Mouse (Mus musculus) liver, postnatal 0 days (tissue): ENCODE data around the gene Acer3. TPM values are rescaled to one million over a fixed set of nuclear protein-coding genes. Genes with fewer than 3 reads are reported as not detected.

Experiments used
- ATAC-seq: fragments of 200-750 bp; cut with Nextera tagmentation; 2 replicates; pipeline ENCODE4 v1.8.0; 2017; ENCODE audit warnings: mild to moderate bottlenecking, moderate library complexity
- DNase-seq: peaks from one replicate; pipeline ENCODE4 v3.0.0-alpha.2; 2016
- H3K27ac ChIP-seq: fragments of 300-500 bp; sonication (generic); 2 replicates; pipeline ENCODE4 v1.5.1; 2014; ENCODE audit warnings: antibody characterized with exemption, moderate library complexity, mild to moderate bottlenecking, low read depth
- H3K27me3 ChIP-seq: fragments of 300-500 bp; sonication (generic); 2 replicates; pipeline ENCODE4 v1.6.1; 2014; ENCODE audit warnings: low read length, control low read depth, mixed read lengths; ENCODE audit not compliant: insufficient read depth
- H3K36me3 ChIP-seq: fragments of 300-500 bp; sonication (generic); replicated peaks from 2 replicates; pipeline ENCODE4 v1.6.1; 2014; ENCODE audit warnings: mild to moderate bottlenecking, control low read depth, low read length, moderate library complexity, mixed read lengths; ENCODE audit not compliant: insufficient read depth
- H3K4me1 ChIP-seq: fragments of 300-500 bp; sonication (generic); 2 replicates; pipeline ENCODE4 v1.6.1; 2014; ENCODE audit warnings: antibody characterized with exemption, mild to moderate bottlenecking, control low read depth; ENCODE audit not compliant: insufficient read depth
- H3K4me2 ChIP-seq: fragments of 300-500 bp; sonication (generic); 2 replicates; pipeline ENCODE4 v1.6.1; 2014; ENCODE audit warnings: low read depth, mild to moderate bottlenecking, low read length, moderate library complexity, mixed read lengths
- H3K4me3 ChIP-seq: fragments of 300-500 bp; sonication (generic); 2 replicates; pipeline ENCODE4 v1.5.1; 2014; ENCODE audit warnings: low read depth, low read length
- H3K9ac ChIP-seq: fragments of 300-500 bp; sonication (generic); replicated peaks from 2 replicates; pipeline ENCODE4 v1.6.1; 2014; ENCODE audit warnings: mild to moderate bottlenecking, moderate library complexity
- H3K9me3 ChIP-seq: fragments of 300-500 bp; sonication (generic); 2 replicates; pipeline ENCODE4 v1.6.1; 2016; ENCODE audit warnings: mild to moderate bottlenecking, control low read depth, low read length, mixed read lengths
- CTCF ChIP-seq: sonication (generic); IDR thresholded peaks from 2 replicates; pipeline ENCODE4 v1.5.1; 2016; ENCODE audit warnings: antibody characterized with exemption, low read depth
- EP300 ChIP-seq: IDR thresholded peaks from 2 replicates; pipeline ENCODE4 v1.6.1; 2016; ENCODE audit warnings: antibody characterized with exemption, low read depth, mild to moderate bottlenecking
- WGBS: fragments of 180-500 bp; shearing (Covaris S2); extraction: QIAGEN DNeasy Blood & Tissue Kit; methylation state at CpG from one replicate; pipeline ENCODE4 v1.1.7; 2014; ENCODE audit not compliant: insufficient replicate concordance; 5-methylcytosine and 5-hydroxymethylcytosine counted together
- polyA plus RNA-seq: library from polyadenylated mRNA; unstranded; fragments of >200 nt; fragmentation: Nextera tagmentation; extraction: Ambion mirVana; gene quantifications from 2 replicates; pipeline ENCODE4 v1.2.1, GENCODE M21; 2015

Acer3 gene
- polyA plus RNA-seq, 1 experiment from 2014 or later = 18.7 TPM

DNA sequence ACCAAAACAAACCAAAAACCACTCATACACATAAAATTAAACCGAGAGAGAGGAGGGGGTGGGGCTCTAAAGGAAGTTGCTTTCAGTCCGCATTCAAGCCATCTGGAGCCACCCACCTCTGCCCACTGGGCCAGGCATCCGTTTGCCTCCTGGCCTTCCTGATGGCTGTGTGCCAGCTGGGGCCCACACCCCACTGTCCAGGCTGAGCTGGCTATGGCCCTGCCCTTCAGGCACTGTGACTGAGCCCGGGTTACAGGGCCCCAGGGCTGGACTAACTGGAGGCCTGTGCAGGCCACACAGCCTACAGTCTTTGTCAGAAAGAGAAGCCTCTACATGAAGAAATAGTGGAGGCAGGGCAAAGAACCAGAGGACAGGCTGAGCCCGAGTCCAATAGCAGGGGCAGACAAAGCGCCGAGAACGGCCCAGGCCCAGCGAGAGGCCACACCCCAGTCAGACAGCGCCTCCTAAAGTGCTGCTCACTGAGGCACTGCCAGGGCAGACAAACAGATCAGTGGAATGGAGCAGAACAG lies 155.9 kb downstream of the Acer3 start:
- Histone ChIP-seq H3K4me1 (peaks cover 42% of the 10 kb centered on the region), H3K9me3 (no peaks in the 10 kb centered on the region), H3K4me2 (peak overlapping the region; percentile 55), H3K27ac (peak overlapping the region; percentile 76), H3K4me3 (no peak overlapping the region), H3K27me3 (no peaks in the 10 kb centered on the region), H3K9ac (peak overlapping the region; percentile 60), H3K36me3 (no peaks in the 10 kb centered on the region)
- TF ChIP-seq CTCF (peak; percentile 63), EP300 (no peak)
- WGBS = 33% methylated on average over 10 of the region's 10 CpGs
- DNase-seq (peak; percentile 59), ATAC-seq (peak; percentile 66)

DNA sequence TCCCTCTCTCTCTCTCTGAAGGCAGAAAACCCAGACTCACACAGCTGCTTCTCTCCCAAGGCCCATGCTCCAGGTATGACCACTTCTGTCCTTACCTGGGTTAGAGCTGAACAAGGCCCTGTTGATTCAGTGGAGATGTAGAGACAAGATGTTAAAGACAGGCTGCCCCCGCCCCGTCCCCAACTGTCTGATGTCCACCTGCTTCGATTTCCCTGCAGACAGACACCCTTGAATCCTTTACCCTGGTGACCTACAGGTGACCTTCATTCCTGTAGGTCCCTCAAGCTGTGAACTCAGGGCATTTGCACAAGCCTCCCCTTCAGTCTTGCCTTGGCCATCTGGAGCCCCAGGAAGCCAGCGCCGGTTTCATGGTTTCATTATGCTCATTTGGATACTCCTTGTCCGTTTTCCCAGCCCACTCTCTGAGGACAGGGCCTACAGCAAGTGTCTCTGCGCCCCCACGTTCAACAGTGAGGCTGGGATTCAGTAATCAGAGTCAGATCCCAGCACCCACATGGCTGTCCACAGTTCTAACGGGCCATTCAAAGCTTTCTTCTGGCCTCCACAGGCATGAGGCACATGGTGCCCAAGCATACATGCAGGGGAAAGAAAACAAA lies 156.5 kb downstream of the Acer3 start:
- Histone ChIP-seq H3K9ac (peak overlapping the region; percentile 60; the same call in 1 of the 2 replicates), H3K36me3 (no peaks in the 10 kb centered on the region), H3K27me3 (no peaks in the 10 kb centered on the region), H3K9me3 (no peaks in the 10 kb centered on the region), H3K27ac (peak overlapping the region; percentile 76), H3K4me1 (peaks cover 42% of the 10 kb centered on the region), H3K4me2 (peak overlapping the region; percentile 55), H3K4me3 (no peak overlapping the region)
- no peak for TF ChIP-seq CTCF
- TF ChIP-seq EP300 = no peak
- 71% methylated on average over 9 of the region's 9 CpGs for WGBS
- ATAC-seq (no peak), DNase-seq (no peak)

DNA sequence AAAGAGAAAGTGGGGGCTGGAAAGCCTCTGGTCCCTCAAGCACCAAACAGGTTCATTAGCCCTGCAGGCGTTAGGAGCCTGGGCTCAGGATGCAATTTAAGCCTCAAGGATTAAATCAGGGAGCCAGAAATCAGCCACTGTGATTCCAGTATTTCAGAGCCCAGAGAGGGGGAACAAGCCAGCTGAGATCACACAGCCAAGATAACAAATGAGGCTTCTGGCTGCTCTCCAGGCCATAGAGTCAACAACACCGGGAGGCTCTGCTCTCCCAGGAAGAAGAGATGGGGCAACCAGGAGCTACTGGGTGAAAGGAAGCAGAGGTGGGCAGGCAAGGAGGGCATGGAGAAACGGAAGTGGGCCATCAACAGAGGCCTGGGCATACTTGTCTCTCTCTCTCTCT lies 157.3 kb downstream of the Acer3 start:
- Histone ChIP-seq H3K27me3 (no peaks in the 10 kb centered on the region), H3K9ac (0 out of 2 replicates have a peak overlapping the region, but pooled peaks have one; percentile 26), H3K9me3 (no peaks in the 10 kb centered on the region), H3K4me2 (no peak overlapping the region), H3K4me3 (no peak overlapping the region), H3K4me1 (peaks cover 42% of the 10 kb centered on the region), H3K27ac (no peak overlapping the region), H3K36me3 (no peaks in the 10 kb centered on the region)
- peak; percentile 45; the same call in 1 of the 2 replicates for ATAC-seq
- TF ChIP-seq CTCF (no peak), EP300 (no peak)
- peak; percentile 61 for DNase-seq
- WGBS = 31% methylated on average over 3 of the region's 3 CpGs

DNA sequence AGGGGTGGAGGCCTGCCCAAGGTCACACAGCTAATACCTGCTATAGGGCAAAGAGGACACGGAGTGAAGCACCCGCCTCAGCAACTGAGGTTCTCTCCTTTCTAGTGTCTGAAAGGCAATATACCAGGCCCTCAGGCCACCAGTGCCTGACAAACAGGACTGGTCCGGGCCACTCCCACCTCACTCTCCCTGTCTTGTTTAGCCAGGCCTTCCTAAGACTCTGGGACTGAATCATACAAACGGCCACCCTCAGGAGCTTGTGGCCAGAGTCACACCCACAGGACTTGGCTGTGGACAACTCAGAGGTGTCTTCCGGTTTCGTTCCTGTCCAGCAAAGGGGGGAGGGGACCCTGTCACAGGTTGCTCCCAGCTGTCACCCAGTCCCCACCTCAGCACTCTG lies 158.8 kb downstream of the Acer3 start:
- no peak overlapping the region for H3K4me3 ChIP-seq
- peaks cover 51% of the 10 kb centered on the region for H3K4me1 ChIP-seq
- WGBS = 64% methylated on average over 6 of the region's 6 CpGs
- TF ChIP-seq EP300 (no peak), CTCF (no peak)
- no peaks in the 10 kb centered on the region for H3K27me3 ChIP-seq
- no peaks in the 10 kb centered on the region for H3K36me3 ChIP-seq
- H3K27ac ChIP-seq = no peak overlapping the region
- no peak overlapping the region for H3K4me2 ChIP-seq
- H3K9ac ChIP-seq = peak overlapping the region; percentile 8; the same call in 1 of the 2 replicates
- DNase-seq (no peak), ATAC-seq (no peak)
- H3K9me3 ChIP-seq = no peaks in the 10 kb centered on the region

DNA sequence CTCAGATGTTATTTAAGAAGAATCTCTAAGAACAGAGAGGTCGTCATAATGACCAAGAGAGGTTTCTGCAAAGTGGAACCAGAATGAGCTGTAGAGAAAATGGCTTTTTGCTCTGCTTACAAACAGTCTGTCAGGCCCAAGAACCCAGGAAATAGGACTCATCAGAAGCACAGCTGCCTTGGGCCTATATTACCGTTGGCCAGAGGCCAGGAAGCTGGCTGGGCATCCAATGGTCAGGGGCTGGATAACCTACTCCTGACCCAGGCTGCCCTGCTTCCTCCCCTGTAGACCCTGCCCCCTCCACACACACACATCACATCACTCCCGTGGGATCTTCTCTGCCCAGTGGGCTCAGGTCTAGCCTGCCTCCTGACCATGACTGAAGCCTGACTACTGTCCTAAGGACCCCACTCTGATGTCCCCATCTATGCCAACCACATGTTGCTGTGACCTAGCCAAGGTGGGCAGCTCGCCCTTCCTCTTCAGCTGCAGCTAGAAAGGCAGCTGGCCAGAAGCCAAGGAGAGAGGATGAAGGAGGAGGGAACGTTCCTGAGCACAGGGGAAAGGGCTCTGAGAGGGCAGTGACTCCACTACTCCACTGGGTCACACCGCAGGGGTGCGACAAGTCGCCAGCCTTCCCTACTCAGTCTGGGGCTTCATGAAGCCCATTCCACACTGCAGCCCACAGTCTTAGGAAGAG lies 160.8 kb downstream of the Acer3 start:
- Histone ChIP-seq H3K36me3 (no peaks in the 10 kb centered on the region), H3K9ac (no peak overlapping the region), H3K27ac (peak overlapping the region; percentile 57; the same call in 1 of the 2 replicates), H3K9me3 (no peaks in the 10 kb centered on the region), H3K4me2 (no peak overlapping the region), H3K4me1 (peaks cover 52% of the 10 kb centered on the region), H3K27me3 (no peaks in the 10 kb centered on the region), H3K4me3 (no peak overlapping the region)
- WGBS = 54% methylated on average over 8 of the region's 8 CpGs
- ATAC-seq = no peak
- no peak for TF ChIP-seq CTCF
- TF ChIP-seq EP300 = no peak
- DNase-seq = no peak

DNA sequence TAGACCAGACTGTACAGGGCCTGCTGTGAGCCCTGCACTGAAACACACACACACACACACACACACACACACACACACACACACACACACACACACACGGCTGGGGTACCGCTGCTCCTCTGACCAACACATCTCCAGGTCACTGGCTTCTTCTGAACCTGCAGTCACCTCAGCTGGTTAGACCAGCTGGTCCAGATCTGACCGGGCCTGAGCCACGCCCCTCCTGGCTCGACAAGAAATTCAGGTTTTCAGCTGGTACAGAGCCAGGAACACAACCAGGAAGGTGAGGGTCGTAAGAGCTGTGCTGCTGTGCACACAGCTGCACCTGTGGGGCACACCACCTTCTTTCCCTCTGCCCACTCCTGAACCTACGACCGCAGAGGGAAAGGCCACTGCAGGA lies 162.5 kb downstream of the Acer3 start:
- H3K27me3 ChIP-seq = no peaks in the 10 kb centered on the region
- H3K9me3 ChIP-seq = no peaks in the 10 kb centered on the region
- H3K36me3 ChIP-seq = no peaks in the 10 kb centered on the region
- H3K9ac ChIP-seq = no peak overlapping the region
- H3K4me1 ChIP-seq = peaks cover 40% of the 10 kb centered on the region
- no peak overlapping the region; the same call in 1 of the 2 replicates for H3K27ac ChIP-seq
- H3K4me3 ChIP-seq = peak overlapping the region; percentile 17
- ATAC-seq = no peak
- WGBS = 54% methylated on average over 7 of the region's 8 CpGs
- H3K4me2 ChIP-seq = peak overlapping the region; percentile 39; the same call in 1 of the 2 replicates
- no peak for DNase-seq
- TF ChIP-seq EP300 (no peak), CTCF (no peak)
